Mouse (Mus musculus): Measurements from ENCODE around the gene Rbck1. TPM values are rescaled to one million over a fixed set of nuclear protein-coding genes. Genes with fewer than 3 reads are reported as not detected.

Rbck1 gene
- total RNA-seq, 1 experiment from 2014 or later, result 90.7 TPM

DNA sequence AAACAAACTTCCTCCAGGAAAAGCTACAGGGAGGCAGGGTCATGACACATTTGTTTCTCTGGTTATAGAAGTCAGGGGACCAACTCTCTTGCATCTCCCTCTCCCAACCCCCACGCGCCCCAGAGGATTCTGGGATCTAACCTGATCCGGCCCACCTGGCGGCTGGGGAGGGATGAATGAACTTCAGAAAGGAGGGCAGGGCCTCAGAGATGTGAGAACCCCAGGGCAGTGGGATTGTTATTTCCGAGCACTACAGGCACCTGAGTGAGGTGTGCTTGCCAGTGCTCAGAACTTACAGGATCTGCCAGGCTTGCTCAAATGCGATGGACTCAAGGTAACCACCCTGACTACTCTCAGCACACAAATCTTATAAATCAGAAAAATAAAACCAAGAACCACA, 12.9 kb upstream of the Rbck1 start:
- no peak for ATAC-seq (ENCODE audit: extremely low read depth, insufficient number of reproducible peaks, low FRiP score, poor library complexity, severe bottlenecking)

DNA sequence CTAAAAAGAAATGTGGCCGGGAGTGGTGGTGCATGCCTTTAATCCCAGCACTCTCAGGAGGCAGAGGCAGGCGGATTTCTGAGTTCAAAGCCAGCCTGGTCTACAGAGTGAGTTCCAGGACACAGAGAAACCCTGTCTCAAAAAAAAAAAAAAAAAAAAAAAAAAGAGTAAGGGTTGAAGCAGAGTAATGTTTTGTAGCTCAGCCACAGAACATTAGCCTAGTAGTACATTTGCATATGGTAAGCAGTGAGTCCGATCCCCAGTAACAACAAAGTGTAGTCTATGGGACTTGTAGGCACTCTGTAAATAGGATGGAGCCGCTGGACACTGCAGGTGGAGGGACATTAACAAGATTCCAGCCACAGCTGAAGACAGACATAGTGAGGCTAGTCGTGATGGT, 12.5 kb upstream of the Rbck1 start:
- no peak for ATAC-seq (ENCODE audit: extremely low read depth, insufficient number of reproducible peaks, low FRiP score, poor library complexity, severe bottlenecking)

DNA sequence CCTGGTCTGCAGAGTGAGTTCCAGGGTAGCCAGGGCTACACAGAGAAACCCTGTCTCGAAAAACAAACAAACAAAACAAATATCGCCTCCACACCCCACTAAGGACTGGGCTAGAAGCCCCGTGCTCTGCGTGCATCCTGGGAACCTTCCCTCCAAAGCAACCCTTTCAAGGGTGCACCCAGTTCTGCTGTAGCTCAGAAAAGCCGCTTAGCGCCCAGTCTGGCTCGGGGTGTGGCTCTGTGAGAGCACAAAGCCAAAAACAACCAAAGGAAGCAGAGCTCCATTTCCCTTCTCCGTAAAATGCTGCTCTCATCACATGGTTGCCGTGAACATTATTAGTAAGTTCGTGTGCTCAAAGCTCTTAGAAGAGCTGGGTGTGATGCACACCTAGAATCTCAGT, 11.9 kb upstream of the Rbck1 start:
- ATAC-seq (ENCODE audit: extremely low read depth, insufficient number of reproducible peaks, low FRiP score, poor library complexity, severe bottlenecking), result no peak

DNA sequence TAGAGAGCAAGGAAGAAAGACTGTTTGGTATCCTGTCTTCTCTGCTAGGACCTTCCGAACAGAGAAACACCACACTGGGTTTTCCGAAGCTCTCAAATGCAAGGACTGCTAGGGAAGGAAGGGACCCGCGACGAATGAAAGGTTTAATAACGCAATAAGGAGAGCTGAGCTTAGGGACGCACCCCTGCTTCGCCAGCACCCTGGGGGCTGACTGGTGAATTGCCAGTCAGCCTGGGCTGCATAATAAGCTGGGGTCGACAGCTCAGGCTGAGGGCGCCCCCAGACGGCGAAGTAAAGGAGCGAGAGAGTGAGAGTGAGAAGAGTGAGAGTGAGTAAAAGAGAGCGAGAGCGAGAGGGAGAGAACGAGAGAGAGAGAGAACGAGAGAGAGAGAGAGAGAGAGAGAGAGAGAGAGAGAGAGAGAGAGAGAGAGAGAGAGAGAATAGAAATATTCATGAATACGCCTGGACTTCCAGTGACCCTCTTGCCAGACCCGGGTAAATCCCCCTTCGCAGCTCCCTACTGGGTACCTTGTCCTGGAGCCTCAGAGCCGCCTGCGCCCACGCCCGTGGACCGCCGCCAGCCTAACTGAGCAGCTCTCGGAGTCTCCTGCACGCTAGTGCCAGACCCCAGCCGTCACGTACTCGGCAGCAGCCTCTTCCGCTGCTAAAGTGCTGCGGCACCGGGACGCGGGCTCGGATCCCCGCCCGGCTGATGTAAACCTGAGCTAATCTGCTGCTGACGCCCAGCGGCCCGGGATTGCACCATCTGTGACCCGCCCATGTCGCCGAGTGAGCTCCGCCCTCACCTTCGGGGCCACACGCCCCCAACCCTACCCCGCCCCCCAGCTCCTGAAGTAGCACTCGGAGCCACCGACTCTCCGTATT, 11.1 kb upstream of the Rbck1 start, which contains the start of gene Trib3:
Gene Trib3 (minus strand): TSS at position 704 of the 885 bp plus-strand sequence.
- peak; percentile 81 for ATAC-seq (ENCODE audit: extremely low read depth, insufficient number of reproducible peaks, low FRiP score, poor library complexity, severe bottlenecking)

DNA sequence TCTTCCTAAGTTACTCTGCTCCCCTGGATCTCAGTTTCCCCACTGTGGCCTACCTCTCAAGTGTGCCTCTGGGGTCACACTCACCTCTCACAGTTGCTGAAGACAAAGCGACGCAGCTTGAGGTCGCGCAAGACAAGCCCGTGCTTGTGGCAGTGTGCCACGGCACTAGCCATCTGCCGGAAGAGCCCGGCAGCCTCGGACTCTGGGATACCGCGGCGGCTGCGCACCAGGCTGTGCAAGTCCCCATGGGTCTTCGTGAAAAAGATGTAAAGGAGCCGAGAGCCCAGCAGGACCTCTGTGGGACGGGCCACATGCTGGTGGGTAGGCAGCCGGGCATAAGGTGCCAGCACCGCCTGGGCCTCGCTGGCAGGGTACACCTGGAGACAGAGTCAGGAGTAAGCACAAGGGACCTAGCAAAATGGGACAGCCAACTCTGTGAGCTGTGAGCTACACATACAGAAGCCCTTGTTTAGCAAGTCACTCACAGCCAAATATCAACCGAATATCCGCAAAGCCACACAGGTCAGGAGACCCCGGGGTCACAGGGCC, 7.3 kb upstream of the Rbck1 start:
- ATAC-seq (ENCODE audit: extremely low read depth, insufficient number of reproducible peaks, low FRiP score, poor library complexity, severe bottlenecking), result no peak

DNA sequence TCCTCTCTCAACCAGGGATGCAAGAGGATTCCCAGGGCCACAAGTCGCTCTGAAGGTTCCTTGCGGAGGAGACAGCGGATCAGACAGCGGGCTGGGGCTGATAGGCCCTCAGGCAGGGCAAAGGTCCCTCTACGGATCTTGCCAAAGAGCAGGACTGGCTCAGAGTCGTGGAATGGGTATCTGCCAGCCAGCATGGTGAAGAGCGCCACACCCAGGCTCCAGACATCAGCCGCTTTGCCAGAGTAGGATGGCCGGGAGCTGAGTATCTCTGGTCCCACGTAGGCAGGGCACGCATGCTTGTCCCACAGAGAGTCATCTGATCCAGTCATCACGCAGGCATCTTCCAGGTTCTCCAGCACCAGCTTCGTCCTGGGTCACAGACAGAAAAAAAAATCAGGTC, 5.9 kb upstream of the Rbck1 start:
- ATAC-seq (ENCODE audit: extremely low read depth, insufficient number of reproducible peaks, low FRiP score, poor library complexity, severe bottlenecking), result no peak

DNA sequence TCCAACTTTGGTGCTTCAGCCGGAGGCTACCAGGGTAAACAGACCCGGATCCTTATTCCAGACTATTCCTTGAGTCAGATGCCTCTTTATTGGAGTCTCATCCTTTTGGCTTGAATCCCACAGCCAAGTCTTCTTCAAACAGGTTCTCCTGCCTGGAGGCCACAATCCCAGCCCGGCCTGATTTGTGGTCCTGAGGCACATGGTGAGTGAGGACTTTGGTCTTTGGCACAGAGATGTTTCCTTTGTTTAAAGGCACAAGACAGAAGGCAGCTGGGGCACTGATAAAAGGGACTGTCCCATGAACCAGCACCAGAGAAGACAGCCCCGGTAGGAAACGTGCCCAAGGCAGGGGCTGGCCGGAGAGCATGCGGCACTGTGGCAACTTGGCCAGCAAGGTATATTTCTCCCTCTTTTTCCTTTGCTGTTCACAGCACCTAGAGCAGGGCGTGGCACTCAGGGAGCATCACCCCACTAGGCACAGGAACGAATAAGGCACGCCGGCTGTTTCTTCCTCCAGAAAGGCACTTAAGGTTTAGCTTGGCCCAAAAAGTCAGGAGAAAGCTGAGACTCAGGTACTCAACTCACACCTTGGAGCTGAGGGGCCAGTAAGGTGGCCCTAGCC, 5.2 kb upstream of the Rbck1 start:
- ATAC-seq (ENCODE audit: extremely low read depth, insufficient number of reproducible peaks, low FRiP score, poor library complexity, severe bottlenecking), result no peak

DNA sequence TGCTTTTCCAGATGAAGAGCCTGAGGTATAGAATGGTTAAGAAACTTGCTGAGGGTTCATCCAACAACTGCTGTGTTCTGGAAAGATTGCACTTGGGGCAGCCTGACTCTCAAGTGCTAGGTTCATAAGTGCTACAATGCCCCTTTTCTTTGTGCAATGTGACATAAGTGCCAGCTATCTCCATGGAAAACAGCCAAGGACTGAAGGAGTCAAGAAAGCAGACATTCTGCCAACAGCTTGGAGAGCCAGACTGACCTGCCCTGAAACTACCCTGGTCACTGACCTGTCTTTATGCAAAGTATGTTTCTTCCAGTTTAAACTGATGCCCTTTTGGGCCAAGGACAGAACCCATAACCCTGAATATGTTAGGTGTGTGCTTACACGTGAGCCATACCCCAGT, 4.4 kb upstream of the Rbck1 start:
- ATAC-seq (ENCODE audit: extremely low read depth, insufficient number of reproducible peaks, low FRiP score, poor library complexity, severe bottlenecking), result no peak

DNA sequence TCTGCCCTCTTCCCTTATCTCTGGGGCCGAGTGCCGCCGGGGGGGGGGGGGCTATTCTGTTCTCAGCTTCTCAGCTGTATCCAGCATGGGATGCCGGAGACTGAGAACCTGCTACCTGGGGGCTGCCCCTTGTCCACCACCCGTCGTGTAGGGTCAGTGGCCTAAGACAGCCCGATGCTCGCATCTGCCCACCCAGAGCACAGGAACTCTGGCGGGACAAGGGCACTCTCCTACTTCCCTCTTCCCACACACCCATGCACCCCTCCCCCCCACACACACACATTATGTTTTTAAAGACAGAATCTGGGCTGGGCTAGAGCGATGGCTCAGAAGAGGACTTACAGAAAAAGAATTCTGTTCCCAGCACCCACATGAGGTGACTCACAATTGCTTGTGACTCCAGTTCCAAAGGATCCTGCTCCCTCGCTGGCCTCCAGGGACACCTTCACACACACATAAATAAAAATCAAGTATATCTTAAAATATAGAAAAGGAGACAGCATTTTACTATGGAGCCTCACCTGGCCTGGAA, 2.9 kb upstream of the Rbck1 start:
- ATAC-seq (ENCODE audit: extremely low read depth, insufficient number of reproducible peaks, low FRiP score, poor library complexity, severe bottlenecking), result no peak

DNA sequence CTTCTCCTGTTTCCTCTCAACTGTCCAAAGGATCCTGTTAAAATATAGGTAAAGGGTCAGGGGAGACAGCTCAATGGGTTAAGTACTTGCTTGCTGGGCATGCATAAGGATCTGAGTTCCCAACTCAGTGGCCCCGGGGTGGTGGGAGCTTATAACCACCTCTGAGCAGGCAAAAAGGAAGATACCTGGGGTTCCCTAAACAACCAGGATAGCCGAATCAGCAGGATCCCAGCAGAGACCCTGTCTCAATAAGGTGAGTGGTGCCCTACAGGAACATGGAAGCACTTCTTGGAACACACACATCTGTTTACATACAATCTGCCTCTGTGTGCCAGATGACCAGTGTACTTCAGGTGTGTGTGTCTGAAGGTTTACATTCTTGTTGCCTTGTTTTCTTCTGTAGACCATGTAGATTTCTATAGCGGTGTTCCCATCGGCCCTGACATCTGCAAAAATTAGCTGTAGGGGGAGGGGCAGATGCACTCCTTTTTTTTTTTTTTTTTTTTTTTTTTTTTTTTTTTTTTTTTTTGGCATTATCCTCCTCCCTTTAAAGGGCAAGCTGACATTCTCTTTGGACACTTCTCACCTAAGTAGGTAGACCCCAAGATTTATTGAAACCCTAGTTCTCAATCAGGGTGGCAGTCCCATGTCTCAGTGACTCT, 1.0 kb upstream of the Rbck1 start:
- no peak for ATAC-seq (ENCODE audit: extremely low read depth, insufficient number of reproducible peaks, low FRiP score, poor library complexity, severe bottlenecking)

DNA sequence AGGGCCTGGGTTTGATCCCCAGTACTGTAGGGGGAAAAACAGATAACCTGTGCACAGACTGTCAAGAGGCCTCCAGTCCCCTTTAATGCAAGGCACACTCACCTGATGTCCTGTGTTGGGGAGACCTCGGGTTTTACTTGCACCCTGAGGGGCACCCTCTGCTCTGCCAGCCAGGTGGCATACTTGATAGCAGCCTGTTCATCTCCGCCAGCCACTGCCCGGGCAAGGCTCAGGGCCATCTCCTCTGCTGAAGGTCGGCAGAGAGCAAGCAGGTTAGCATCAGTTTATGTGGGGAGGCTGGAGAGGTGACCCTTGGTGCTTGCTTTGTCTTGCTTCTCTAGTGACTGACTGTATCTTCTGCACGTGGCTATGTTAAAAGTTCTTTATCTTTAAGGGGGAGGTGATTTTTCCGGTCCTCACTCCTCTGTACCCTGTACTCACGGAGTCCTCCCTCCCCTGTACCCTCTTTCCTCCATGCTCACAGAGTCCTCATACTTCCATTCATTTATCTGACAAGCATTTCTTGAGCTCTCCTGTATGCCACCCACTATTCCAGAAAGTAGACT, 1.5 kb downstream of the Rbck1 start:
- no peak for ATAC-seq (ENCODE audit: extremely low read depth, insufficient number of reproducible peaks, low FRiP score, poor library complexity, severe bottlenecking)

DNA sequence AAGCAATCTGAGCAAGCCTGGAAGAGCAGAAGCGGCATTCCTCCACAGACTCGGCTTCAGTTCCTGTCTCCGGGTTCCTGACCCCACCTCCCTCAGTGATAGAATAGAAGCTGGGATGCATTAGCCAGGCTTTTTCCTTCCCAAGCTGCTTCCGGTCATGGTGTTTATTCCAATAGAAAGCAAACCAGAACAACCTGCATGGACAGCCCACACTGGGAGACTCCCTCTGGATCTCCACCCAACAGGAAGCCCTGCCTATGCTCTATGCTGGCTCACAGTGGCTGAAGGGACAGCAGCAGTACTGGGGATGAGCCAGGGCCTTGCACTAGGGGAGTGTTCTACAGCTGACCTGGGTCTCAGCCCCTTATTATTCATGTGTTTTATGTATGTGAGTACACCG, 4.5 kb downstream of the Rbck1 start:
- no peak for ATAC-seq (ENCODE audit: extremely low read depth, insufficient number of reproducible peaks, low FRiP score, poor library complexity, severe bottlenecking)

DNA sequence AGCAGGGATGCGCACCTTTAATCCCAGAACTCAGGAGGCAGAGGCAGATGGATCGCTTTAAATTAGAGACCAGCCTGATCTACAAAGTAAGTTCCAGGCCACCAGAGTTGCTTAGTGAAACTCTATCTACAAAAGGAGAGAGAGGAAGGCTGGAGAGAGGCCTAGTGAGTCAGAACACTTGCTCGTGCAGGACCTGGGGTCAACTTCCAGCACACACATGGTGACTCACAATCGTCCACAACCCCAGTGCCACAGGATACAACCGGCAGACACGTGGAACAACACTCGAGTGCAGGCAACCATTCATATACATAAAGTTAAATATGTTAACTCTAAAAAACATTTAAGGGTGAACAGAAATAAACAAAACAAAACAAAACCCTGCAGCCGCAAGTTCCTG, 5.8 kb downstream of the Rbck1 start:
- ATAC-seq (ENCODE audit: extremely low read depth, insufficient number of reproducible peaks, low FRiP score, poor library complexity, severe bottlenecking), result no peak

DNA sequence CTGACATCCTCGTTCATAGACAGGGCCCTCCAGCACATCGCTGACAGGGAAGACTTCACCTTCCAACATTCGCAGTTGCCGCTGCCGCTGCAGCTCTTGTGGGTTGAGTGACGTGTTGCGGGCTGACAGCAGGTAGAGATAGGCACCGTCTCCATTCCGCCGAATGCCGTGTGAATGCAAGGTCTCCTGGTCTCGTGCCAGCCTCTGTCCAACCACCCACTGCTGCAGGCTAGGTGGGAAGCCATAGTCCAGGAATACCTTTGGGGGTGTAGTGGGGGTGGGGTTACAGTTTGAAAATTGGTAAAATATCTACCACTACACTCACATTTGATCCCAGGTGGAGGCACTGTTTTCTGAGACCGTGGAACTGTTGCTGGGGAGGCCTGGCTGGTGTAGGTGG, 6.3 kb downstream of the Rbck1 start:
- ATAC-seq (ENCODE audit: extremely low read depth, insufficient number of reproducible peaks, low FRiP score, poor library complexity, severe bottlenecking), result no peak

DNA sequence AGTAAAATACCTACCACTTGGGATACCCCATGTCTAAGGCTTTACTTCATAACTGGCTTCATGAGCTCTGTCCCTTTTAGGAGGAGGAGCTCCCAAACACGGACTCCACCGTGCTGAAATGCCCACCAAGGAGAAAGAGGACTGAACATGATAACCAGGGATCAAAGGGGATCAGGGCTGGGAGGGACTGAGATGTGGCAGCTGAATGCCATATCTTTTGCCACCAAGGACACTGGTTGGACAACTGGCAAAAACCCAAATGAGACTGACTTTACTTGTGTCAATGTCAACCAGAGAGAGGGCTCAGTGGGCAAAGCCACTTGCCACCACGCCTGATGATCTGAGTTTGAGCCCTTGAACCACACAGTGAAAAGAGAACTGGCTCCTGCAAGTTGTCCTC, 7.6 kb downstream of the Rbck1 start:
- ATAC-seq (ENCODE audit: extremely low read depth, insufficient number of reproducible peaks, low FRiP score, poor library complexity, severe bottlenecking), result no peak

DNA sequence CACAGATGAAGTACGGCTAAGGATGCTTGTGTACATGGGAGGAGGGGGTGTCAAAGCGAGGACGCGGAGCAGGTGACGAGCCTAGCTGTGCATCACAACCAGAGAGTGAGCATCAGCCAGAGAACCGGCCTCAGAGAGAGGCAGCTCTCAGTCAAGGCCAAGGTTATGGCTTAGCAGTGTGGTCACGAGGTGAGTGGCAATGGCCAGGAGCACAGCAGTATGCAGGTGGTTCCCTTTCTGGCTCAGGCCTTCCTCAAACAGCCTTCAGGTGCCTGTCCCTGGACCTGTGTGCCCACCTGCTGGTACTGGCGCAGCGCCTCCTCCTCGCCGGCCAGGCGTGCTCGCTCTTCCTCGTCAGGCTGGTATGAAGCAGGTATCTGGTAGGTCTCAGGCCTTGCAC, 8.5 kb downstream of the Rbck1 start:
- no peak for ATAC-seq (ENCODE audit: extremely low read depth, insufficient number of reproducible peaks, low FRiP score, poor library complexity, severe bottlenecking)

DNA sequence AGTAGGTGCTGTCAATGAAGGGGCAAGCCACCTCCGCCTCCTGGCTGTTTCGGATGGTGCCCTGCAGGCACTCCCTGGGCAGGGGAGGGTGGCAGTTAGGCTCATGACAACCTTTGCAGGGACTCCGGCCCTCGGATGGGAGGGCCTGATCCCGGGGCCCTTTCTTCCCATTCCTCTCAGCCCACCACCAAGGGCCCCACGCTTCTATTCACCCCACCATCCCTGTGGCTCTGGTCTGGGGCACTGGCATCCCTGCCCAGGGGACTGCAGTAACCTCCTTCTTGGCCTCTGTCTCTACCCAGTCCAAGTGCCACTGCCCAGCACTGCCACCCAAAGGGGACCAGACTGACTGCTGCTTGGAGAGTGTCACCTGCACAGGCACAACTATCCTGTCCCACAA, 10.3 kb downstream of the Rbck1 start:
- no peak for ATAC-seq (ENCODE audit: extremely low read depth, insufficient number of reproducible peaks, low FRiP score, poor library complexity, severe bottlenecking)

DNA sequence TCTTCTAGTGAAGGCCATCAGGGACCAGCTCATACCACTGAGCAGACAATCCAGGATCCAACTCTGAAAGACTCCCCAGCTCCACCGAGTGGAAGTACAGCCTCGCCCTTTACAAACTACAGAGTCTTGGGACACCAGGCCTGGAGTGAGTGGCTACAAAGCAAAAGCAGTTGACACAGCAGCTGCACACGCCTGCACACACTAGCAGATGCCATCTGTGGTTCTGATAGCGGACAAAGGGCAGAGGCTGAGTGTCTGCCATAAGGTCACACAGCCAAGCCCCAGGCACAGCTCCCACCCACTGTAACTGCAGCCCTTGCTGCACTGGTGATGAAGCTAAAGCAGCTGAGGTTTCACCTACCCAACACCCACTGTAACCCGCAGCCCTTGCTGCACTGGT, 10.9 kb downstream of the Rbck1 start:
- no peak for ATAC-seq (ENCODE audit: extremely low read depth, insufficient number of reproducible peaks, low FRiP score, poor library complexity, severe bottlenecking)

DNA sequence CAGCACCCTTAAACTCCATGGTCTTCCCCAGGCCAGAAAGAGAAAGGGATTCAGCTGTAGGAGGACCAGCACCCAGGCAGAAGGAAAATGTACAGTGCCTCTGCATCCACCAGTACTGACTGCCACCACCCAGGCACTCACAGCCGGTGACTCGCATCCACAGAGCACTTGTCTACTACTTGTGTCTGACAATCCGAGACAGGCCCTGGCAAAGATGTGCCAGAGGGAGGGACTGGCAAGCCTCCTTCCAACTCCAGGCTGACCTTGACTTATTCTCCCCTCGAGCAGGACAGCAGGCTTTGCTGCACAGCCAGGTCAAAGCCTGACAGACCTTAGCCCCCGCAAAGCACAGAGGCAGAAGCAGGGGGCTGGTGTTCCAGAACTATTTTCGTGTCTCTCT, 15.4 kb downstream of the Rbck1 start:
- no peak for ATAC-seq (ENCODE audit: extremely low read depth, insufficient number of reproducible peaks, low FRiP score, poor library complexity, severe bottlenecking)
